Mouse (Mus musculus) large intestine, adult 2 months (tissue): Measurements from ENCODE around the gene Cdkal1. TPM values are rescaled to one million over a fixed set of nuclear protein-coding genes. Genes with fewer than 3 reads are reported as not detected.

Experiments used
- polyA plus RNA-seq: library from polyadenylated mRNA; depleted of rRNA; stranded (reverse); fragments of >200 nt; gene quantifications from 2 replicates; pipeline ENCODE4 v1.2.3, GENCODE M21; 2012; rRNA removed

Cdkal1 gene
- polyA plus RNA-seq, 1 experiment, result 1.5 TPM

Other genes with a start within 250 kb of the Cdkal1 start
- gene E2f3, start 130.4 kb upstream of the Cdkal1 start, polyA plus RNA-seq, result 5.3 and 7.2 TPM in 2 replicates